9 mouse cellular contexts compared by ENCODE assay signal in genomic region chr2:73167126-73167525, GRCm38 (mm10). TPM values are rescaled to one million over a fixed set of nuclear protein-coding genes. Genes with fewer than 3 reads are reported as not detected.
DNase-seq lines count a peak whose midpoint lies in the region; ATAC-seq and TF ChIP-seq lines count a peak whose summit lies in the region.
"Had no signal": no experiment of that assay in that cellular context is flagged by ENCODE, and none has a peak within 500 bp of the region (broad histone marks: within the 10 kb centered on the region; RNA-seq: fewer than 3 reads in every experiment).

No protein-coding gene starts in this region.

- no peaks in the 10 kb centered on the region for H3K27me3 ChIP-seq in liver, embryonic 12.5 days (replicated peaks)
- no peaks in the 10 kb centered on the region for H3K27me3 ChIP-seq in midbrain, postnatal 0 days (ENCODE audit: insufficient read depth, low read length)

- peak; percentile 71 for TF ChIP-seq CTCF in midbrain, postnatal 0 days (IDR thresholded peaks at IDR 0.05)

- no peaks in the 10 kb centered on the region for H3K4me1 ChIP-seq in liver, embryonic 12.5 days
- no peaks in the 10 kb centered on the region for H3K4me1 ChIP-seq in midbrain, postnatal 0 days (ENCODE audit: insufficient read depth, low read length)

- no peak overlapping the region for H3K9ac ChIP-seq in liver, embryonic 12.5 days
- no peak overlapping the region for H3K9ac ChIP-seq in midbrain, postnatal 0 days (replicated peaks; ENCODE audit: low read length, poor library complexity, severe bottlenecking)

- H3K4me3 ChIP-seq in liver, embryonic 12.5 days = no peak overlapping the region
- no peak overlapping the region for H3K4me3 ChIP-seq in midbrain, postnatal 0 days (ENCODE audit: low read depth, low read length)
- H3K4me3 ChIP-seq: erythroblast, embryonic 14.5 days had no signal

- no peak overlapping the region for H3K4me2 ChIP-seq in liver, embryonic 12.5 days
- H3K4me2 ChIP-seq in midbrain, postnatal 0 days (ENCODE audit: low read depth, low read length, poor library complexity, severe bottlenecking) = no peak overlapping the region

- 0 out of 2 replicates have a peak, but pooled peaks cover 3% of the 10 kb centered on the region for H3K36me3 ChIP-seq in liver, embryonic 12.5 days
- no peaks in the 10 kb centered on the region for H3K36me3 ChIP-seq in midbrain, postnatal 0 days (ENCODE audit: insufficient read depth, low read length)

- H3K27ac ChIP-seq in liver, embryonic 12.5 days = no peak overlapping the region
- H3K27ac ChIP-seq in midbrain, postnatal 0 days (ENCODE audit: low read depth, low read length) = no peak overlapping the region

- no peaks in the 10 kb centered on the region for H3K9me3 ChIP-seq in liver, embryonic 12.5 days (replicated peaks)
- H3K9me3 ChIP-seq in midbrain, postnatal 0 days (ENCODE audit: low read length) = no peaks in the 10 kb centered on the region

- no peak for ATAC-seq in liver, embryonic 12.5 days
- ATAC-seq in midbrain, postnatal 0 days (ENCODE audit: low FRiP score) = no peak

- DNase-seq in liver = peak; percentile 64
- DNase-seq in MEL-GATA-1-ER (ENCODE audit: extremely low read depth, low read depth) = peak; percentile 23
- peak; percentile 9 for DNase-seq in cerebellum, adult 11-12 months
- DNase-seq in gastrocnemius, postnatal 25 days = peak; percentile 25
- DNase-seq in layer of hippocampus, adult 18-20 months (ENCODE audit: low spot score in 2 of 2) = peak; percentile 20 to 68
- DNase-seq in midbrain, postnatal 0 days (ENCODE audit: low spot score) = peak; percentile 47
- DNase-seq in thymus, postnatal 14 days = peak; percentile 80

RNA-seq across cellular contexts. Expression of gene Ola1, which starts 51.6 kb away (rescaled TPM):
- polyA plus RNA-seq in liver, embryonic 12.5 days (2016; fragmentation: Nextera tagmentation; extraction: Ambion mirVana) = 72.7 and 77.3 TPM in 2 replicates
- total RNA-seq in gastrocnemius, postnatal 25 days (2021) = 10 to 100 TPM; 66.1 to 68.9 TPM
- 100 to 1,000 TPM; 109 to 112 TPM for total RNA-seq in layer of hippocampus, adult 18-20 months (2021)
- 49.9 and 50.2 TPM in 2 replicates for total RNA-seq in midbrain, postnatal 0 days (2014; rRNA removed)
- 87.3 and 91.7 TPM in 2 replicates for polyA plus RNA-seq in midbrain, postnatal 0 days (2015; fragmentation: Nextera tagmentation; extraction: Ambion mirVana)

Comparison
In these comparisons a context has a peak if more than half of its experiments do, and no peak if none do; other contexts are left out.
1. DNase-seq: peak in every context shown above with its lines; median percentile 80 in thymus, postnatal 14 days; 64 in liver; 47 in midbrain, postnatal 0 days; 44 in layer of hippocampus, adult 18-20 months; 25 in gastrocnemius, postnatal 25 days; 23 in MEL-GATA-1-ER; 9 in cerebellum, adult 11-12 months.